Mouse (Mus musculus): ENCODE data around the gene Faf1. TPM values are rescaled to one million over a fixed set of nuclear protein-coding genes. Genes with fewer than 3 reads are reported as not detected.

Gene Faf1
- polyA plus RNA-seq, 1 experiment from 2014 or later = 17.9 TPM

- 89% methylated on average over 3 of the region's 3 CpGs for WGBS
Observed at GRCm38 (mm10) chr4:109829800-109830199, 153.4 kb downstream of the Faf1 start.

GRCm38 (mm10) chr4:109857851-109858250 is 181.5 kb downstream of the Faf1 start:
- Histone ChIP-seq H3K9ac (replicated peaks; ENCODE audit: low read depth) (no peak overlapping the region), H3K9me3 (ENCODE audit: low read length) (no peaks in the 10 kb centered on the region), H3K27me3 (replicated peaks; ENCODE audit: insufficient read depth, low read length) (no peaks in the 10 kb centered on the region), H3K36me3 (ENCODE audit: insufficient read depth, low read length) (no peaks in the 10 kb centered on the region), H3K27ac (ENCODE audit: low read length) (no peak overlapping the region), H3K4me2 (replicated peaks; ENCODE audit: low read depth, low read length) (no peak overlapping the region), H3K4me3 (ENCODE audit: low read depth, low read length) (no peak overlapping the region), H3K4me1 (ENCODE audit: insufficient read depth, low read depth, low read length) (no peaks in the 10 kb centered on the region)
- TF ChIP-seq CTCF (IDR thresholded peaks at IDR 0.05) = no peak
- no peak for TF ChIP-seq EP300 (IDR thresholded peaks at IDR 0.05)
- ATAC-seq (no peak), DNase-seq (ENCODE audit: low spot score) (no peak)
- 84% methylated on average over 3 of the region's 3 CpGs for WGBS

More at GRCm38 (mm10) chr4:109829800-109830199, 153.4 kb downstream of the Faf1 start:
- Histone ChIP-seq H3K4me1 (ENCODE audit: insufficient read depth, low read depth, low read length) (no peaks in the 10 kb centered on the region), H3K9me3 (ENCODE audit: low read length) (no peaks in the 10 kb centered on the region), H3K27ac (ENCODE audit: low read length) (no peak overlapping the region), H3K27me3 (replicated peaks; ENCODE audit: insufficient read depth, low read length) (no peaks in the 10 kb centered on the region), H3K4me2 (replicated peaks; ENCODE audit: low read depth, low read length) (no peak overlapping the region), H3K36me3 (ENCODE audit: insufficient read depth, low read length) (0 out of 2 replicates have a peak, but pooled peaks cover 4% of the 10 kb centered on the region), H3K4me3 (ENCODE audit: low read depth, low read length) (no peak overlapping the region), H3K9ac (replicated peaks; ENCODE audit: low read depth) (no peak overlapping the region)
- DNase-seq (ENCODE audit: low spot score) (no peak), ATAC-seq (no peak)
- TF ChIP-seq EP300 (IDR thresholded peaks at IDR 0.05) = no peak
- no peak for TF ChIP-seq CTCF (IDR thresholded peaks at IDR 0.05)

GRCm38 (mm10) chr4:109858571-109859392 is 182.4 kb downstream of the Faf1 start:
- TF ChIP-seq EP300 (IDR thresholded peaks at IDR 0.05) (no peak), CTCF (IDR thresholded peaks at IDR 0.05) (no peak)
- Histone ChIP-seq H3K9me3 (ENCODE audit: low read length) (no peaks in the 10 kb centered on the region), H3K27ac (ENCODE audit: low read length) (no peak overlapping the region), H3K4me2 (replicated peaks; ENCODE audit: low read depth, low read length) (no peak overlapping the region), H3K27me3 (replicated peaks; ENCODE audit: insufficient read depth, low read length) (no peaks in the 10 kb centered on the region), H3K4me1 (ENCODE audit: insufficient read depth, low read depth, low read length) (no peaks in the 10 kb centered on the region), H3K9ac (replicated peaks; ENCODE audit: low read depth) (no peak overlapping the region), H3K4me3 (ENCODE audit: low read depth, low read length) (no peak overlapping the region), H3K36me3 (ENCODE audit: insufficient read depth, low read length) (no peaks in the 10 kb centered on the region)
- ATAC-seq = no peak
- no peak for DNase-seq (ENCODE audit: low spot score)
- 48% methylated on average over 8 of the region's 8 CpGs for WGBS

- Histone ChIP-seq H3K4me3 (ENCODE audit: low read depth, low read length) (no peak overlapping the region), H3K36me3 (ENCODE audit: insufficient read depth, low read length) (no peaks in the 10 kb centered on the region), H3K9ac (replicated peaks; ENCODE audit: low read depth) (no peak overlapping the region), H3K27ac (ENCODE audit: low read length) (no peak overlapping the region), H3K4me2 (replicated peaks; ENCODE audit: low read depth, low read length) (no peak overlapping the region), H3K27me3 (replicated peaks; ENCODE audit: insufficient read depth, low read length) (no peaks in the 10 kb centered on the region), H3K9me3 (ENCODE audit: low read length) (no peaks in the 10 kb centered on the region), H3K4me1 (ENCODE audit: insufficient read depth, low read depth, low read length) (no peaks in the 10 kb centered on the region)
- TF ChIP-seq EP300 (IDR thresholded peaks at IDR 0.05) (no peak), CTCF (IDR thresholded peaks at IDR 0.05) (no peak)
- no peak for ATAC-seq
- no peak for DNase-seq (ENCODE audit: low spot score)
- WGBS = 70% methylated on average over 7 of the region's 7 CpGs
Observed at GRCm38 (mm10) chr4:109859401-109859800, 183.0 kb downstream of the Faf1 start.

GRCm38 (mm10) chr4:109860256-109860655 is 183.9 kb downstream of the Faf1 start:
- no peaks in the 10 kb centered on the region for H3K4me1 ChIP-seq (ENCODE audit: insufficient read depth, low read depth, low read length)
- DNase-seq (ENCODE audit: low spot score) = no peak
- H3K9ac ChIP-seq (replicated peaks; ENCODE audit: low read depth) = no peak overlapping the region
- H3K9me3 ChIP-seq (ENCODE audit: low read length) = no peaks in the 10 kb centered on the region
- no peak overlapping the region for H3K4me3 ChIP-seq (ENCODE audit: low read depth, low read length)
- no peak for ATAC-seq
- no peak overlapping the region for H3K4me2 ChIP-seq (replicated peaks; ENCODE audit: low read depth, low read length)
- H3K36me3 ChIP-seq (ENCODE audit: insufficient read depth, low read length) = no peaks in the 10 kb centered on the region
- 69% methylated on average over 2 of the region's 2 CpGs for WGBS
- no peak for TF ChIP-seq CTCF (IDR thresholded peaks at IDR 0.05)
- TF ChIP-seq EP300 (IDR thresholded peaks at IDR 0.05) = no peak
- H3K27ac ChIP-seq (ENCODE audit: low read length) = no peak overlapping the region
- no peaks in the 10 kb centered on the region for H3K27me3 ChIP-seq (replicated peaks; ENCODE audit: insufficient read depth, low read length)

- Histone ChIP-seq H3K4me2 (replicated peaks; ENCODE audit: low read depth, low read length) (no peak overlapping the region), H3K9ac (replicated peaks; ENCODE audit: low read depth) (no peak overlapping the region), H3K27me3 (replicated peaks; ENCODE audit: insufficient read depth, low read length) (no peaks in the 10 kb centered on the region), H3K36me3 (ENCODE audit: insufficient read depth, low read length) (no peaks in the 10 kb centered on the region), H3K9me3 (ENCODE audit: low read length) (no peaks in the 10 kb centered on the region), H3K4me3 (ENCODE audit: low read depth, low read length) (no peak overlapping the region), H3K4me1 (ENCODE audit: insufficient read depth, low read depth, low read length) (no peaks in the 10 kb centered on the region), H3K27ac (ENCODE audit: low read length) (no peak overlapping the region)
- DNase-seq (ENCODE audit: low spot score) (no peak), ATAC-seq (no peak)
- 98% methylated on average over 4 of the region's 4 CpGs for WGBS
- TF ChIP-seq EP300 (IDR thresholded peaks at IDR 0.05) (no peak), CTCF (IDR thresholded peaks at IDR 0.05) (no peak)
Observed at GRCm38 (mm10) chr4:109862271-109862670, 185.9 kb downstream of the Faf1 start.

Measured in lung, postnatal 0 days (tissue).